Mouse (Mus musculus): ENCODE data around the gene Washc1. TPM values are rescaled to one million over a fixed set of nuclear protein-coding genes. Genes with fewer than 3 reads are reported as not detected.
"Not testable (repeated sequence)": the region's sequence is repeated elsewhere in the genome, so short reads cannot be mapped to it uniquely, and the experiment has no call there.

The Washc1 gene
- polyA plus RNA-seq (2014; fragmentation: Nextera tagmentation; extraction: Ambion mirVana), result 35.1 and 37.6 TPM in 2 replicates

GRCm38 (mm10) chr17:66111402-66111959 lies at the start of gene Washc1:
Gene Washc1 (plus strand): TSS chr17:66111545.
- no peaks in the 10 kb centered on the region for H3K27me3 ChIP-seq (replicated peaks; ENCODE audit: control insufficient read depth, insufficient read depth, low read length)
- H3K4me3 ChIP-seq (ENCODE audit: low read depth, low read length), result peak within 1 kb of the TSS; percentile 87
- peak; percentile 97 for DNase-seq (ENCODE audit: low spot score)
- peaks cover 29% of the 10 kb centered on the region for H3K36me3 ChIP-seq (ENCODE audit: control insufficient read depth, insufficient read depth, low read length)
- peak within 1 kb of the TSS; percentile 79 for H3K9ac ChIP-seq (ENCODE audit: low read depth, low read length)
- under 1% methylated on average over 25 of the region's 41 CpGs for WGBS
- peak within 1 kb of the TSS; percentile 54 for H3K4me2 ChIP-seq (ENCODE audit: low read depth, low read length)
- peak; percentile 99 for ATAC-seq (ENCODE audit: low read depth)
- peak within 1 kb of the TSS; percentile 69 for H3K27ac ChIP-seq (replicated peaks; ENCODE audit: low read depth, low read length)
- H3K9me3 ChIP-seq (ENCODE audit: control insufficient read depth, low read length), result no peaks in the 10 kb centered on the region
- H3K4me1 ChIP-seq (ENCODE audit: control insufficient read depth, insufficient read depth, low read length), result peaks cover 4% of the 10 kb centered on the region

GRCm38 (mm10) chr17:66065115-66065514 lies 46.2 kb upstream of the Washc1 start:
- no peaks in the 10 kb centered on the region for H3K27me3 ChIP-seq (replicated peaks; ENCODE audit: control insufficient read depth, insufficient read depth, low read length)
- no peaks in the 10 kb centered on the region for H3K36me3 ChIP-seq (ENCODE audit: control insufficient read depth, insufficient read depth, low read length)
- no peaks in the 10 kb centered on the region for H3K9me3 ChIP-seq (ENCODE audit: control insufficient read depth, low read length)
- H3K4me1 ChIP-seq (ENCODE audit: control insufficient read depth, insufficient read depth, low read length), result no peaks in the 10 kb centered on the region
- 84% methylated on average over 4 of the region's 4 CpGs for WGBS
- H3K9ac ChIP-seq (ENCODE audit: low read depth, low read length), result no peak overlapping the region
- DNase-seq (ENCODE audit: low spot score), result no peak
- no peak for ATAC-seq (ENCODE audit: low read depth)
- no peak overlapping the region for H3K27ac ChIP-seq (replicated peaks; ENCODE audit: low read depth, low read length)
- H3K4me2 ChIP-seq (ENCODE audit: low read depth, low read length), result no peak overlapping the region
- H3K4me3 ChIP-seq (ENCODE audit: low read depth, low read length), result no peak overlapping the region

DNA sequence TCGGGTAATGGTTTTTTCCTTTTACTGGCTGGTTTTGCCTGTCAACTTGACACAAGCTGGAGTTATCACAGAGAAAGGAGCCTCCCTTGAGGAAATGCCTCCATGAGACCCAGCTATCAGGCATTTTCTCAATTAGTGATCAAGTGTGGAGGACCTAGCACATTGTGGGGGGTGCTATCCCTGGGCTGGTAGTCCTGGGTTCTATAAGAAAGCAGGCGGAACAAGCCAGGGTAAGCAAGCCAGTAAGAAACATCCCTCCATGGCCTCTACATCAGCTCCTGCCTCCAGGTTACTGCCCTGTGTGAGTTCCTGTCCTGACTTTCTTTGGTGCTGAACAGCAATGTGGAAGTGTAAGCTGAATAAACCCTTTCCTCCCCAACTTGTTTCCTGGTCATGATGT lies 42.3 kb upstream of the Washc1 start:
- H3K27ac ChIP-seq (replicated peaks; ENCODE audit: low read depth, low read length); H3K27me3 ChIP-seq (replicated peaks; ENCODE audit: control insufficient read depth, insufficient read depth, low read length); ATAC-seq (ENCODE audit: low read depth); H3K9me3 ChIP-seq (ENCODE audit: control insufficient read depth, low read length); H3K4me1 ChIP-seq (ENCODE audit: control insufficient read depth, insufficient read depth, low read length); H3K9ac ChIP-seq (ENCODE audit: low read depth, low read length); H3K36me3 ChIP-seq (ENCODE audit: control insufficient read depth, insufficient read depth, low read length); DNase-seq (ENCODE audit: low spot score); H3K4me2 ChIP-seq (ENCODE audit: low read depth, low read length); H3K4me3 ChIP-seq (ENCODE audit: low read depth, low read length): not testable (repeated sequence)
- WGBS, result 94% methylated on average over 2 of the region's 2 CpGs

DNA sequence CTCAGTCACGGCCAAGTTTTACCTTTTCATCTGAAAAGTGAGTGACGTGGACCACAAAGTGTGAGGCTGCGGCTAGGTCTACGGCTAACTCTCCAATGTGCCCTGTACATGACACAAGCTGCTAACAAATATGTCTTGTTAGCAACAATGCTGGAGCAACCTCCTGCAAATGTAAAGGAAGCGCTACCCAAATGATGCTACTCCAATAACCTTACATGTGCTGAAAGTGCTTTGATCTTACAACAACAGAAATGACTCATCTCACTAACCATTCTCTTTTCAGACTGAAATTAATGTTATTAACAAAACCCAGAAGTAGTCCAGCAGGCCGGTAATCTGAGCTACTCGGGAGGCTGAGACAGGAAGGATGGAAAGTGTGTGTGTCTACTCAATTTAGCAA lies 37.4 kb upstream of the Washc1 start:
- Histone ChIP-seq H3K36me3 (ENCODE audit: control insufficient read depth, insufficient read depth, low read length) (0 out of 2 replicates have a peak, but pooled peaks cover 5% of the 10 kb centered on the region), H3K4me1 (ENCODE audit: control insufficient read depth, insufficient read depth, low read length) (peaks cover 4% of the 10 kb centered on the region), H3K27ac (replicated peaks; ENCODE audit: low read depth, low read length) (no peak overlapping the region), H3K9ac (ENCODE audit: low read depth, low read length) (no peak overlapping the region), H3K4me3 (ENCODE audit: low read depth, low read length) (no peak overlapping the region), H3K4me2 (ENCODE audit: low read depth, low read length) (no peak overlapping the region), H3K27me3 (replicated peaks; ENCODE audit: control insufficient read depth, insufficient read depth, low read length) (no peaks in the 10 kb centered on the region), H3K9me3 (ENCODE audit: control insufficient read depth, low read length) (no peaks in the 10 kb centered on the region)
- WGBS, result 82% methylated on average over 7 of the region's 7 CpGs
- no peak for ATAC-seq (ENCODE audit: low read depth)
- no peak for DNase-seq (ENCODE audit: low spot score)

DNA sequence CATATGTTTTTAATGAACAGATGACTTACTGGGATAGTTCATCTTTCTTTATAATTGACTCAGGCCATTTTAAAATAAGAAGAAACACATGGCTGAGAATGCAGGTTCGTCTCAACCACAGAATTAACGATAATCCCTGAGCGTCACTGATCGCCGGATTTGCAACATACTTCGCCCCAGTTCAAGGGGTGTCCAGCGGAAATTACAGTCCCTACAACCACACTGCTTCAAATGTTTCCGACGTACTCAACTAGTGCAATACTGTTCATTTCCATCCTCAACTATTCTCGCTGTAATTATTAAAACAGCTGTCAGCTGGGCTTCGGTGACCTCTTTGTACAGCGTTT lies 35.5 kb upstream of the Washc1 start:
- Histone ChIP-seq H3K4me2 (ENCODE audit: low read depth, low read length) (peak overlapping the region; percentile 83), H3K4me1 (ENCODE audit: control insufficient read depth, insufficient read depth, low read length) (peaks cover 4% of the 10 kb centered on the region), H3K27ac (replicated peaks; ENCODE audit: low read depth, low read length) (peak overlapping the region; percentile 85), H3K9ac (ENCODE audit: low read depth, low read length) (peak overlapping the region; percentile 83), H3K4me3 (ENCODE audit: low read depth, low read length) (peak overlapping the region; percentile 91), H3K36me3 (ENCODE audit: control insufficient read depth, insufficient read depth, low read length) (peaks cover 22% of the 10 kb centered on the region), H3K9me3 (ENCODE audit: control insufficient read depth, low read length) (no peaks in the 10 kb centered on the region), H3K27me3 (replicated peaks; ENCODE audit: control insufficient read depth, insufficient read depth, low read length) (no peaks in the 10 kb centered on the region)
- 2% methylated on average over 12 of the region's 12 CpGs for WGBS
- peak; percentile 38 for DNase-seq (ENCODE audit: low spot score)
- ATAC-seq (ENCODE audit: low read depth), result no peak

DNA sequence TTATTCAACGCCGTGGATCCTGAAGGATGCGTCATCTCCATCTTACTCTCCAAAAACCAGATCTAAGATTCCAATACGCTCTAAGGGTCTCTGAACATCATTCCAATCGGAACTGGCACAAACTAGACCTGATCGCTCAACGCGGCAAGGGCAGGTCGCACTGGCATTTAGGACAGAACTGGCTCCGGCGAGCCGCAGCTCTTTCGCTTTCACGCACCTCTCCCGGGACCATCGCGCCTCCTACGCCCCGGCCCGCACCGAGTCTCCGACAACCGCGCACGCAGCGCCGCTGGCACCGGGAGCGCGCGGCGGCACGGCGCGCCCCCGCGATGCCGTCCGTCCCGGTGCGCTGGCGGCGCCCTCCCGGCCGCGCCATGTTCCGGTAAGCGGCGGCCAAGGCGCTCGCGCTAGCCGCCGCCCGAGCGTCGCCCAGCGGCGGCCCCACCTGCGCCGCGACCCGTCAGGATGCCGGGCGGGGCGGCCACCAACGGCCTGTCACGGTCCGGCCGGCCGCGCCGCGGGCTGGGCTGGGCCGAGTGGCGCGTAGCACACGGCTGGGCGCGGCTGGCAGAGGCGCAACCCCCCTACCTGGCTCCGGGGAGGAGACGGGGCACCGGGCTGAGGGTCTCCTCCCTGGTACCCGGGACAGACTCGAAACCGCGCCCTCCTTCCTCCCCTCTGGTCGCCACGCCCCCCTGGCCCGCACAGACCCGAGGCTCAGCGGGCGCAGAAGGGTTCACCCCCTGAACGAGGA lies 35.0 kb upstream of the Washc1 start:
- peaks cover 4% of the 10 kb centered on the region for H3K4me1 ChIP-seq (ENCODE audit: control insufficient read depth, insufficient read depth, low read length)
- WGBS, result 1% methylated on average over 15 of the region's 95 CpGs
- no peak for DNase-seq (ENCODE audit: low spot score)
- peak overlapping the region; percentile 83 for H3K9ac ChIP-seq (ENCODE audit: low read depth, low read length)
- peak; percentile 83 for ATAC-seq (ENCODE audit: low read depth)
- peak overlapping the region; percentile 91 for H3K4me3 ChIP-seq (ENCODE audit: low read depth, low read length)
- H3K27me3 ChIP-seq (replicated peaks; ENCODE audit: control insufficient read depth, insufficient read depth, low read length), result no peaks in the 10 kb centered on the region
- H3K36me3 ChIP-seq (ENCODE audit: control insufficient read depth, insufficient read depth, low read length), result peaks cover 27% of the 10 kb centered on the region
- H3K9me3 ChIP-seq (ENCODE audit: control insufficient read depth, low read length), result no peaks in the 10 kb centered on the region
- H3K4me2 ChIP-seq (ENCODE audit: low read depth, low read length), result peak overlapping the region; percentile 83
- H3K27ac ChIP-seq (replicated peaks; ENCODE audit: low read depth, low read length), result peak overlapping the region; percentile 85

DNA sequence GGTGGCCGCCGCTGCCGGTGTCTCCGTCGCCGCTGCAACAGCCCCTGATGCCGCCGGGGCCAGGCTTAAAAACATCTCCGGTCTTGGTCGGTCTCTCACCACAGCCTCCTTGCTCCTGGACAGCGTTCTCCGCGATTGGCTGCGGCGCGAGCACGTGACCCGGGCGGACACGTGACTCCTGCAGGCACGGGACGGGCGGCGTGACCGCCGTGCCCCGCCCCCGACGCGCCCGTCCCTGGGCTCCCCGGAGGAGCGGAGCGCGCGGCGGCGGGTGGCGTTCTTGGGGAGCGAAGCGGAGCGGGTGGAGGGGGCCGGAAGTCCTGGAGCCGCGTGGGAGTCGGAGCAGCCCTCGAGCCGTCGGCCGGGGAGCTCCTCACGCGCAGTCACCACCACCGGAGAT lies 34.4 kb upstream of the Washc1 start, which contains the start of gene Ankrd12:
TSS of gene Ankrd12 (minus strand) at position 156 of the 400 bp plus-strand sequence.
- 0% methylated on average over 31 of the region's 53 CpGs for WGBS
- DNase-seq (ENCODE audit: low spot score) (peak; percentile 96), ATAC-seq (ENCODE audit: low read depth) (peak; percentile 99)
- Histone ChIP-seq H3K27me3 (replicated peaks; ENCODE audit: control insufficient read depth, insufficient read depth, low read length) (no peaks in the 10 kb centered on the region), H3K4me2 (ENCODE audit: low read depth, low read length) (peak within 1 kb of the TSS; percentile 83), H3K4me3 (ENCODE audit: low read depth, low read length) (peak within 1 kb of the TSS; percentile 91), H3K36me3 (ENCODE audit: control insufficient read depth, insufficient read depth, low read length) (peaks cover 27% of the 10 kb centered on the region), H3K9ac (ENCODE audit: low read depth, low read length) (peak within 1 kb of the TSS; percentile 83), H3K9me3 (ENCODE audit: control insufficient read depth, low read length) (no peaks in the 10 kb centered on the region), H3K4me1 (ENCODE audit: control insufficient read depth, insufficient read depth, low read length) (peaks cover 4% of the 10 kb centered on the region), H3K27ac (replicated peaks; ENCODE audit: low read depth, low read length) (peak within 1 kb of the TSS; percentile 85)

DNA sequence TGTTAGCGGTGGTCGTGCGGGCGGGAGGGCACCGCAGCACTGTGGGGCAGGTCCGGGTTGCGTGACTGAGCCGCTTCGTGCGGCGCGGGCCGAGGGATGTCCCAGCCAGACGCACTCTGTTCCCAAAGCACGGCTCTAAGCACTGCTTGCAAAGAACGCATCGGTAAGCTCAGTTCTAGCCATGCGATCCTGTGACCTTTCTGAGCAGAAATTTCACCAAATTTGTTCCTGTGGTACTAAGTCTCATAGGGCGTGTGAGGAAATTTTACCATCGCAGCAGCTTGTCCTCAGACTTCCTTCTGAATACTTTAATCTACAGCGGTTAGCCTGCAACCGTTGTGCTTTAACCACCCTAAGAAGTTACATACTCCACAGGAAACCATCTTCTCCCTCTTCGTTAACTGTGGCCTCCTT lies 33.9 kb upstream of the Washc1 start:
- peak overlapping the region; percentile 83 for H3K9ac ChIP-seq (ENCODE audit: low read depth, low read length)
- H3K27me3 ChIP-seq (replicated peaks; ENCODE audit: control insufficient read depth, insufficient read depth, low read length), result no peaks in the 10 kb centered on the region
- DNase-seq (ENCODE audit: low spot score) (peak; percentile 31), ATAC-seq (ENCODE audit: low read depth) (peak; percentile 64)
- H3K4me3 ChIP-seq (ENCODE audit: low read depth, low read length), result peak overlapping the region; percentile 91
- no peaks in the 10 kb centered on the region for H3K9me3 ChIP-seq (ENCODE audit: control insufficient read depth, low read length)
- peak overlapping the region; percentile 85 for H3K27ac ChIP-seq (replicated peaks; ENCODE audit: low read depth, low read length)
- peak overlapping the region; percentile 83 for H3K4me2 ChIP-seq (ENCODE audit: low read depth, low read length)
- H3K36me3 ChIP-seq (ENCODE audit: control insufficient read depth, insufficient read depth, low read length), result peaks cover 27% of the 10 kb centered on the region
- peaks cover 4% of the 10 kb centered on the region for H3K4me1 ChIP-seq (ENCODE audit: control insufficient read depth, insufficient read depth, low read length)
- WGBS, result under 1% methylated on average over 16 of the region's 23 CpGs
